Mouse (Mus musculus) induced T-regulatory cell, adult 2 months (primary cell): Measurements from ENCODE around the gene Sesn1.
"Not testable (repeated sequence)": the region's sequence is repeated elsewhere in the genome, so short reads cannot be mapped to it uniquely, and the experiment has no call there.

ENCODE experiments used
- DNase-seq: peaks from one replicate; pipeline ENCODE4 v3.0.0-alpha.2; 2012; ENCODE audit warnings: low read depth

The Sesn1 gene

GRCm38 (mm10) chr10:41912290-41912994, 102.7 kb downstream of the Sesn1 start:
- DNase-seq = no peak

DNA sequence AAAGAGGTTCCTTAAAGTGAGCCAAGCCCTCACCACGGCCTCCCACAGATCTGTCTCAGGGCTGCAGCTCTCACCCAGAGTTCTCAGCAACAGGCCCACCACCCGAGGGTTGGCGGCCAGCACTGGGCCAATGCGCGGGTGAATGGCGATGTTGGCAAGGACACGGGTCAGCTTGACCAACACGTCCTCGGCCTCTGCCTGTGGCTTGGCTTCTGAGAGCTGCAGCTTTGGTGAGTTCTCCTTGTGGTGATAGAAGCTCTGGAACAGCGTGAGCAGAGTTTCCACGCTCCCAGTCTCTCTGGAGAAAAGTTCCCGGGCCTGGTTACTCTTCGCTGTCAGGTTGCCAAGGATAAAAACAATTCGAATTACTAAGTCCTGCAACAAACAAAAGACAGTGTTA, 117.0 kb downstream of the Sesn1 start:
- no peak for DNase-seq

GRCm38 (mm10) chr10:41930966-41931365, 121.2 kb downstream of the Sesn1 start:
- DNase-seq = no peak

- no peak for DNase-seq
Measured at GRCm38 (mm10) chr10:41931962-41932361, 122.2 kb downstream of the Sesn1 start.

DNA sequence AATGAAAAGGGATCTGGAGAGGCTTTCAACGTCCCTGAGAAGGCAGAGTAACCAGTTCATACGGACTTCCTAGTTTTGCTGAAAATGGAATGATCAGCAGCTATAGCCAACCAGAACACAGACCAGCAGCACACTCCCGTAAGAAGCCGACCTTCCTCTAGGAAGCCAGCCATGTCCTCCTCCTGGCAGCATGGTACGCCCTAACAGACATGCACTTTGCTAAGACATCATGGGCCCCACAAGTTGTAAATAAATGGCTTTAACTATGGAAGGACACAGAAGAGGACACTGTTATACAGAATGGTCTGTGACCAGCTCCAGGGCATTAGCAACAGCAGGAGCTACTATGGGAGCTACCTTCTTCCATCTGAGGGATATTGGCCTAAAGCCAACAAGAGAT, 123.2 kb downstream of the Sesn1 start:
- DNase-seq = no peak

DNA sequence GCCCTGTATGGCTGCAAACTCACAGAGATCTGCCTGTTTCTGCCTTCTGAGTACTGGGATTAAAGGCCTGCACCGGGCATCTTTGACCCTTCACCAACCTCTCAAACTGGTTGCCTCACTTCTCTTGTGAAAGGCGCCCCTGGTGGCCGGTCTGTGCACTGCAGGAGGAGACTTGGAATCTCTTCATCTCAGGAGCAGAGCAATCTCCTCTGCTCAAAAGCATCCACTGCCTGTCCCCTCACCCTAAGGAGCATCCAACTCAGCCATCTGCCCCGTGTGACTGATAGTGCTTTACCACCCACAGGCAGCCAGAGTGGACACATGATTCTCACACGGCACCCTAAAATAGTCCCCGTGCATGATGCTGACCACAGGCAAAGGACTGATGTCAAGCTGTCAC, 123.8 kb downstream of the Sesn1 start:
- peak; percentile 75 for DNase-seq

- DNase-seq = no peak
Measured at GRCm38 (mm10) chr10:41934633-41935475, 125.1 kb downstream of the Sesn1 start.

GRCm38 (mm10) chr10:41935476-41935829, 125.7 kb downstream of the Sesn1 start:
- DNase-seq = peak; percentile 33

- DNase-seq = no peak
Measured at GRCm38 (mm10) chr10:41936100-41936499, 126.4 kb downstream of the Sesn1 start.

- peak; percentile 81 for DNase-seq
Measured at GRCm38 (mm10) chr10:41937176-41937575, 127.4 kb downstream of the Sesn1 start.

DNA sequence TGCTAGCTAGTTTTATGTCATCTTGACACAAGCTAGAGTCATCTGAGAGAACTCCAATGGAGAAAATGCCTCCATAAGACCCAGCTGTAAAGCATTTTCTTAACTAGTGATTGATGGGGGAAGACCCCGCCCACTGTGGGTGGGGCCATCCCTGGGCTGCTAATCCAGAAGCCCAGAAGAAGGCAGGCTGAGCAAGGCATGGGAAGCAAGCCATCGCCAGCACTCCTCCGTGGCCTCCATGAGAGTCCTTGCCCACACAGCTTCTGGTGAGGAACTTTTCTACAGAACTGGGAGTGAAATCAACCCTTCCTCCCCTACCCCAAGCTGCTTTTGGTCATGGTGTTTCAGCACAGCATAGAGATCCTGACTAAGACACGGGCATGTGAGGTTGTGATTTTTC, 129.4 kb downstream of the Sesn1 start:
- no peak for DNase-seq

DNA sequence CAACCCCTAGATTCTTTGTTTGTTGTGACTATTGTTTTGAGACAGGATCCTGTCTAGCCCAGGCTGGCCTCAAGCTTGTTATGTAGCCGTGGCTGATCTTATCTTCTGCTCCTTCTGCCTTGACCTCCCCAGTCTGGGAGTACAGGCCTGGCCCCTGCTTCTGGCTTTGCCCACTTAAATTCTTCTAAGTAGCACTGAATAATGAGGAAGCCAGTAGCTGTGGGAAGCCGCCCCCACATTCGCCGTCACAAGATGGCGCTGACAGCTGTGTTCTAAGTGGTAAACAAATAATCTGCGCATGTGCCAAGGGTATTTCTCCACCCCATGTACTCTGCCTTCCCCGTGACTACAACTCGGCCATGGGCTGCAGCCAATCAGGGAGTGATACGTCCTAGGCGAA, 142.6 kb downstream of the Sesn1 start:
- not testable (repeated sequence) for DNase-seq

DNA sequence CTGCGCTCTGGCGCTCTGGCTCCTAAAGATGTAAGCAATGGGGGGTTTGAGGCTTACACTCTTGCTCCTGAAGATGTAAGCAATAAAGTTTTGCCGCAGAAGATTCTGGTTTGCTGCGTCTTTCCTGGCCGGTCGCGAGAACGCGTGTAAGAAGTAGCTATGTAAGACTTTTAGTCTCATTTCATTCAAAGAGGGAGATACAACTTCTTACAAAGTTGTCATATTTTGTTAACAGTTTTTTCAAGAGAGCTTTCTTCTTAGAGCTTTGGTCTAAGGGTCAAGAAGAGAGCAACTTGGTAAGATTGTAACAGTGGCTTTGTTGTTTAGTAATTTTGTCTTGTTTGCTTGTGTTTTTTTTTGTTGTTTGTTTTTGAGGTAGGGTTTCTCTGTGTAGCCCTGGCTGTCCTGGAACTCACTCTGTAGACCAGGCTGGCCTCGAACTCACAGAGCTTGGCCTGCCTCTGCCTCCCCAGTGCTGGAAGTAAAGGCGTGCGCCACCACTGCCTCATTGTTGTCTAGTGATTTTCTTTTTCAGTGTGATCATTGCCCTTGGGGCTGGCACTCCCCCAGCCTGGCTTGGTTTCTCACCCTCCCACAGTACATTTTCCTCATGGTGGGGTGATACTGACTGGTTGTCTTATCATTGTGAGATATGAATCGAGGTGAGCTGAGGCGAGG, 143.3 kb downstream of the Sesn1 start:
- DNase-seq = peak; percentile 46

- no peak for DNase-seq
Measured at GRCm38 (mm10) chr10:41953528-41953864, 143.8 kb downstream of the Sesn1 start.

DNA sequence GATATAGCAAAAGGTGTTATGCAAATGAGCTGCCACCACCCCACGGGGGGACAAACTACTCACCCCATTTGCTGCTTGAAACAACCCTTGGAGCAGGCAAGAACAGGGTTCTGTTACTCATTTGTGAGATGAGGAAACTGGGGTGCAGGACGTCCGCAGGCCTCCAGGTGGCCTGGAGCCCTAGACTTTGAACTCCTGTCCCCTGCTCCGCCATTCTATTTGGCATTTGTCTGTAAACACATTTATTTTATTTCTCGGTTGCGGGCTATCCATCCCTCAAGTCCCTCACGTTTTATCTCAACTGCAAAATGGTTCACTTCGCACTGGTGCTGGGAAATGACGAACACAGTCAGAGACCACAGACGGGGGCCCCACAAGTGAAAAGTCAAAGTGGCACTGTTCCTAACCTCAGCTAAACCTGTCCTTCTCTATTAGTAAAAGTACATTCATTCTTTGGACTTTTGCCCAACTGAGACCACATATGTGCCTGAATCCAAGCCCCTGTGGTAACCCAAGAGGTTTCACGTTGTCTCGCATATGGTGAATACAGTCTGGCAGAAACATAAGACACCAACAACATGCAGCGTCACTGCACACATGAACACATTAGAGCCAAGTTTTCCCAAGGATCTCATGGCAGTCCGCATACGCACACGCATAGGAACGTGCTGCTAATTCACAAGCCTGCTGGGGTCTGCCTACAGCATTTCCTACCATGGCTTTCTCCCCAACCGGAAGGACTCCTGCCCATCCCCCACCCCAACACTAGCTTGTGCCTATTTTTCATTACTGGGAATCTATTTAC, 147.9 kb downstream of the Sesn1 start:
- peak; percentile 28 for DNase-seq
